Mouse (Mus musculus): Measurements from ENCODE around the gene Pmel.
"Not testable (repeated sequence)": the region's sequence is repeated elsewhere in the genome, so short reads cannot be mapped to it uniquely, and the experiment has no call there.

Pmel gene

DNA sequence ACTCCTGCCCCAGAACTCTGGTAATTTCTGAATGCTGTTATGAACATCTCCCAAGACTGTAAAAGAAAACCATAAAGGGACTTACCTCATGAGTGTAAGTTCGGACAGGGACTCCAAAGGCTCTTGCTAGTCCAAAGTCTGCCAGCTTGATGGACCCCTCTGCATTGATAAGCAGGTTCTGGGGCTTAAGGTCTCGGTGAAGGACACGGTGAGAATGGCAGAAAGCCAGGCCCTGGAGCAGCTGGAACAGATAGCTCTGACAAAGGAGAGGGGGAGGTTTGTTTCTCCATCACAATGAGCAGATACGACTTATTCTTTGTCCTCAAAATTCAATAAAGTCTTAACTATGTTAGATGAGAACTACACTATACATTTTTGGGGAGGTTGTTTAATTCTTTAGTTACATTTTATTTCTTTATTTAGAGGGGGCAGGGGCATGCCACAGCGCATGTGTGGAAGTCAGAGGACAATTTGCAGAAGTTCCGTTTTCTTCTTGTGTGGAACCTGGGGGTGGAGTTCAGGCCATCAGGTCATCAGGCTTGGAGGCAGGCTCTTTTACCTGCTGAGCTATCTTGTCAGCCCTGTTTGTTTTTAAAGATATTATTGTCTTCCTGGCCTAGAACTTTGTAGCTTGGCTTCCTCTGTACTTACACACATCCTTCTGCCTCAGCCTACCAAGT, 1.5 kb upstream of the Pmel start:
- no peak for DNase-seq (ENCODE audit: low spot score in 2 of 2)

GRCm38 (mm10) chr10:128704491-128705316, 709 bp downstream of the Pmel start, which contains the start of gene Cdk2:
Gene Cdk2, minus strand, starts transcription at chr10:128705031.
- DNase-seq (ENCODE audit: low spot score in 2 of 2) = peak; percentile 73 to 91

GRCm38 (mm10) chr10:128705317-128705693, 1.3 kb downstream of the Pmel start:
- DNase-seq (ENCODE audit: low spot score in 2 of 2) = no peak

DNA sequence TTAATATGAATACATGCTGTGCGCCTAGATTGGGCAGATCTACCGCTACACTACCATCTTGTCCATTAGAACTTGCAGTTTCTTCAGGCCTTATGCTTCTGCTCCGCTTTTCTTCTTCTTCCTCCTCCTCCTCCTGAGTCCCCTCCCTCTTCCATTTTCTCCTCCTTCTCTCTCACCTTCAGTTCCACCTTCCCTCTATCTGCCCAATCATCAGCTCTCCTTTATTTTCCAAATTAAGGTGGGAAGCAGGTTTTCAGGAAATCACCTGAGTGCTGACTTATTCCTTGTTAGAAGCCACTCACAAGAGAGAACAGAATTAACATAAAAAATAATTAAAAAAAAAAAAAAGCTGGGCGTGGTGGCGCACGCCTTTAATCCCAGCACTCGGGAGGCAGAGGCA, 7.3 kb downstream of the Pmel start:
- DNase-seq (ENCODE audit: low spot score in 2 of 2) = not testable (repeated sequence)

DNA sequence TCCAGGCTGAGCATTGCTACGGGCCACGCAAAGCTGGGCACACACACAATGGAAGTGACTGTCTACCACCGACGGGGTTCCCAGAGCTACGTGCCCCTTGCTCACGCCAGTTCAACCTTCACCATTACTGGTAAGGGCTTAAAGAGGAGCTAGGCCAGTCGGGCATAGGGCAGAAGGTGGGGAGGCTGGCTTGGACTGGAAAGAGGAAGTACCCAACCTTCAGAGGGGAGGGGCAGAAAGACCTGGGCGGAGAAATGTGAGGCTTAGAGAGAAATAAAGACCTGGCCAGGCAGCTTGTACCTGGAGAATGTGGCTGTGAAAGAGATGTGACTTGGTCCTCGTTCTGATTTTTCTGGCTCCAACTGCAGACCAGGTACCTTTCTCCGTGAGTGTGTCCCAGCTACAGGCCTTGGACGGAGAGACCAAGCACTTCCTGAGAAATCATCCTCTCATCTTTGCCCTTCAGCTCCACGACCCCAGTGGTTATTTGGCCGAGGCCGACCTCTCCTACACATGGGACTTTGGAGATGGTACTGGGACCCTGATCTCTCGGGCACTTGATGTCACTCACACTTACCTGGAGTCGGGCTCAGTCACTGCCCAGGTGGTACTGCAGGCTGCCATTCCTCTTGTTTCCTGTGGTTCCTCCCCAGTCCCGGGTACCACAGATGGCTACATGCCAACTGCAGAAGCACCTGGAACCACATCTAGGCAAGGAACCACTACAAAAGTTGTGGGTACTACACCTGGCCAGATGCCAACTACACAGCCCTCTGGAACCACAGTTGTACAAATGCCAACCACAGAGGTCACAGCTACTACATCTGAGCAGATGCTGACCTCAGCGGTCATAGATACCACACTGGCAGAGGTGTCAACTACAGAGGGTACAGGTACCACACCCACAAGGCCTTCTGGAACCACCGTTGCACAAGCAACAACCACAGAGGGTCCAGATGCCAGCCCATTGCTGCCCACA, 11.9 kb downstream of the Pmel start:
- no peak for DNase-seq (ENCODE audit: low spot score in 2 of 2)

GRCm38 (mm10) chr10:128725466-128725865, 21.5 kb downstream of the Pmel start:
- DNase-seq (ENCODE audit: low spot score in 2 of 2) = not testable (repeated sequence)

DNA sequence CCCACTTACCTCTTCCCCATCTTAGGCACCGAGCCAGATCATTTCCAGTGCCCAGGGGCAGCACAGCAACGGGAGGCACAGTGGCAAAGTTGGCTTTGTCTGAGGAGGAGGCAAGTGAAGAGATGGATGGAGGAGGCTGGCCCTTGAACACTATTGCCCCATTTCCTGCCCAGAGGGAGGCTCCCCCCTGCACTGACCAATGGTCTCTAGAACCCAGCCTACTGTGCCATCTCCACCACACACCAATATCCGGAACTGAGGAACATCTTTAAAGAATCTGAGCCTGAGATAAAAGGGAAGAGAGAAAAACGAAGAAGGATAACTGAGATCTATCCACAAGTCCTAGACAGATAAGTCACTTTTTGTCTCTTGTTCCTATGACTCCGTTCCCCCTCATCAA, 24.1 kb downstream of the Pmel start:
- DNase-seq (ENCODE audit: low spot score in 2 of 2) = no peak

DNA sequence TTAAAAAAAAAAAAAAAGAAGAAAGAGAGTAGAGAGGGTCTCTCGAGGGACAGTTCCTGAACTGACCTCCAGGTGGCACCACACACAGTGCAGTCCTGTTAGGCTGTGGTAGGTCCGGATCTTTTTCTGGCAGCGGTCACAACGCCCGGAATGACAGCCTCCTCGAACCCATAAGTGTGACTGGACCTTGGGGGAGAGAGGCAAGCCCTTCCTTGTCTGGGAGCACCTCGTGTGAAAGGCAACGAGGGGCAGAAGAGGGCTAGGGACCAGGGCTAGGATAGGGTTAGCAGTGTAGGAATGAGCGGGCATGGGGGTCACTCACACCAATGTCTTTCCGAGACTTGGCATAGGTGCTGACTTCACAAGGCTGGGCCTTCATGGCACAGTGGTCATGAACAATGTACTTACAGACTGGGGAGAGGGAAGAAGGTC, 27.0 kb downstream of the Pmel start:
- peak; percentile 55 to 78 for DNase-seq (ENCODE audit: low spot score in 2 of 2)

GRCm38 (mm10) chr10:128731992-128732391, 28.0 kb downstream of the Pmel start:
- DNase-seq (ENCODE audit: low spot score in 2 of 2) = no peak

GRCm38 (mm10) chr10:128737435-128737834, 33.4 kb downstream of the Pmel start:
- DNase-seq (ENCODE audit: low spot score in 2 of 2) = no peak

- DNase-seq (ENCODE audit: low spot score in 2 of 2) = no peak
Observed at GRCm38 (mm10) chr10:128740296-128740695, 36.3 kb downstream of the Pmel start.

- DNase-seq (ENCODE audit: low spot score in 2 of 2) = no peak
Observed at GRCm38 (mm10) chr10:128742616-128743015, 38.6 kb downstream of the Pmel start.

DNA sequence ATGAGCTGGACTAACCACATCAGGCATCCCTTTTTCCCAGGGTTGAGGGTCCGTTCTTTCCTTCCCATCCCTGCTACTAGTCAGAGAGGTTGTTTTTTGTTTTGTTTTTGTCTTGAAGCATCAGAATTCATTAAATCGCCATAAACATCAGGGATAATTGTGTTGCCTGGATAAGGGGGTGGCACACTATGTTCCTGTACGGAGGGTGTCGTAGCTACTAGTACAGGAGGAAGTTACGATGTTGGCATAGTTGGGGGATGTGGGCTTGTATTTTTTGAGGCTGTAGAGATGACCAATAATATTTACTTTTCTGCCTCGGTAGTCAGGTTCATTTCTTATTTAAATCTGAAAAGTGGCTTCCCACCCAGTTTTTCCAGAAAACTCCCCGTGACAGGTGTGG, 39.2 kb downstream of the Pmel start:
- DNase-seq (ENCODE audit: low spot score in 2 of 2) = no peak

- DNase-seq (ENCODE audit: low spot score in 2 of 2) = peak in 1 of 2 experiments; percentile 54
Observed at GRCm38 (mm10) chr10:128743791-128744191, 39.8 kb downstream of the Pmel start.

GRCm38 (mm10) chr10:128744211-128744610, 40.2 kb downstream of the Pmel start:
- no peak for DNase-seq (ENCODE audit: low spot score in 2 of 2)

DNA sequence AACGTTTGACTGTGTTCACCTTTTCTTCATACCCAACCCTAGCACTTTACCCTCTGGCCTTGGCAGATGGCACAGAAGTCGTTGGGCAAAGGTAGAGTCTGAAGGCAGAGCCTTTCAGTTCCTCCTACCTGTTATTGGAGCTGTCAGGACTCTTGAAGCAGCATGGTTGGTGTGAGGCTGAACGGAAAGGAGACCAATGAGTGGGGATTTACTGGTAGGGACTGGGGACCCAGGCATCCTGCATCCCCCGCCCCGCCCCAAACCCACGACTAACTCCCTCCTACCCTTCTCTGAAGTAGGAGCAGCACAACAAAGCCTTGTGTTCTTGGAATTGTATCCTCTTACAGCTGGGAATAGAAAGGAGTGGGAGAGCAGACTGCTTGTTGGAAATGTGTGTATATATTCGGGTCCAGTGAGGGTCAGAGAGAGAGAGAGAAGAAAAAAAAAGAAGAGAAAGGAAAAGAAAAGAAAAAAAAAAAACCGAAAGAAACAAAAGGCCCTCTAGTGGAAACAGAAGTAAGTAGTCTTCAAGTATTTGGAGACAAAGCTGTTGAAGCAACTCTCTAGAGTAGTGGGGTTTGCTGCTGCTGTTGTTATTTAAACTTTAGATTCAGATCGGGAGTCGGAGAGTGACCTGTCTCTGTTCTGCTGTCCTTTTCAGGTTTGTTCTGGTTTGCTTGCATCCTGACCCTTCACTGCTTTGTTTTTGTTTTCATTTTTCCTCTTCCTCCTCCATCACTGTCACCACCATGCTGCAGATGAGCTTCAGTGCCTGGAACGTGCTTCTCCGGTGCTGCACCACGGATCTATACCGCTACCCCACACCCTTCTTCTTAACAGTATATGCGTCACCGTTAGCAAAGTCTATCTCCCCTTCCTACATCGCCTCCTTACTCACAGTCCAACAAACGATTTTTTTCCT, 40.9 kb downstream of the Pmel start, which contains the start of gene Dgka:
Dgka (minus strand) TSS at position 176 of the 922 bp plus-strand sequence.
- no peak for DNase-seq (ENCODE audit: low spot score in 2 of 2)

DNA sequence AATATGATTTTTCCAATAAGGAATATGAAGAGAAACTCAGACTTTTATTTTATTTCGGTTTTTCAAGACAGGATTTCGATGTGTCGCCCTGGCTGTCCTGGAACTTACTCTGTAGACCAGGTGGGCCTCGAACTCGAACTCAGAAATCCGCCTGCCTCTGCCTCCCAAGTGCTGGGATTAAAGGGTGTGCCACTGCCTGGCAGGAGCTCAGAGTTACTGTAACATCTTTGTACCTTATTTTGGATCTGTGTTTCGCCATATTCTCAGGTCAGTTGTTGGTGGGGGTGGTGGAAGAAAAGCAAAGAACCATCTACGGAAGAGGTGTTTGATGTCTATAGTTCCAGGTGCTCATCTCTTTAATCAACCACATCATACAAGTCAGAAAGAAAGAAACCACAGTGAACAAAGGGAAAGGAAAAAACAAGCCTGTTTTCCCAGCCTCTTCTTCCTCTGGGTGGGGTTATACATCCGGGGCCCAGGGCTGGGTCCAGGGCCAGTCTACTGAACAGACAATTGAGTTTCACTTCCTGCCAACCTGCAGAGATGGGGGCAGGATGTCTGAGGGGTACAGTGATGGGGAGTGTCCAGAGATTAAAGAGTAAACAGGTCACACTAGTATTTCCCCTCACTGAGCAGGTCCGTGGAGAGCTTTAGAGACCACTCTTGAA, 42.1 kb downstream of the Pmel start:
- no peak for DNase-seq (ENCODE audit: low spot score in 2 of 2)

DNA sequence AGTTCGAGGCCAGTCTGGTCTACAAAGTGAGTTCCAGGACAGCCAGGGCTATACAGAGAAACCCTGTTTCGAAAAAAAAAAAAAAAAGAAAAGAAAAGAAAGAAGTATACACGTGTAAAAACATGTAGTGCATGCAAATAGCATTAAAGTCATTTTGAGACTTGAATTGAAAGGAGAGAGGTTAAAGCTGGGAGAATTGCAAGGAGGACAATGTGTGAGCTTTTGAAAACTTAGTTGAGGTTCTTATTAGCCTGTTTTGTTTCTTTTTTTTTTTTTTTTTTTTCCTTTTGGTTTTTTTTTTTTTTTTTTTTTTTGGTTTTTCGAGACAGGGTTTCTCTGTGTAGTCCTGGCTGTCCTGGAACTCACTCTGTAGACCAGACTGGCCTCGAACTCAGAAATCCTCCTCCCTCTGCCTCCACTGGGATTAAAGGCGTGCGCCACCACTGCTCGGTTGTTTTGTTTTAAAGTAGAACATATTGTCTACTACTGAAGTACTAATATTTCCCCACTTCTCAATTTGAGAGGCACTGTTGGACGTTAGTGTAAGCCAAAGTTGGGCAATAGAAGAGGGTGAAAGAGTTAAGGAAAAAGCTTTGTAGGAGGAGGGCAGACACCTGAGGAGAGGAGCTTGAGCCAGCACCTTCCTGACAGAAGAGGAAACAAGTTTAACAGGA, 43.1 kb downstream of the Pmel start:
- DNase-seq (ENCODE audit: low spot score in 2 of 2) = no peak

DNA sequence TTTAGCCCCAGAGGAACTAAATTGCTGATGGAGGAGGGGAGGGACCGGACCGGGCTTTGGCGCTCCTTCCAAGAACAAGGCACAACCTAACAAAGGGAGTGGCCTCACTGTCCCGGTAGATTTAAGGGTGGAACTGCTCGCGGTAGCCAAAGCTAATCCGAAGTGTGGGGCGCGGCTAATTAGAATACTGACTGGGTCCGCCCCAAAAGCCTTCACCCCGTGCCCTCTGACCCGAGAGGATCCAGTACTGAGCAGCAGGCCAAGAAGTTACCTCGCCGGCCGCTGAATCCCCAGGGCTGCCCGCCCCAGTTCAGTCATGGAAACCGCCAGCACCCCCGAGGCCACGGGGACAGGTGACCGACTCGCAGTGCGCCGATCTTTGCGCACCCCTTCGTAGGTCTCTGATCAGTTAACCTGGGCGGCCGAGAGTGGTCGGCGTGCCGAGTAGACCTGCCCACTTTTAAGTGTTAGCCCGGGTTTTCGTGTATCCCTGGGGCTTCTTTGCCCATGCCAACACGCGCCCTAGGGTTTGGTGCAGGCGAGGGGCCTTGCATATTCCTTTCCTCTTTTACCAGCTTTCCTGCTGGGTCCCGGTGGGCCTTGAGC, 43.8 kb downstream of the Pmel start, which contains the start of gene Pym1:
Pym1 (plus strand) TSS at position 244 of the 606 bp plus-strand sequence.
- peak in 1 of 2 experiments; percentile 53 for DNase-seq (ENCODE audit: low spot score in 2 of 2)
